Mouse (Mus musculus) gastrocnemius, postnatal 36 days (tissue): ENCODE measurements around the gene Tie1. TPM values are rescaled to one million over a fixed set of nuclear protein-coding genes. Genes with fewer than 3 reads are reported as not detected.

Experiments used
- DNase-seq, 2 experiments: peaks; one replicate each; pipeline ENCODE4 v3.0.0; 2022
- intact Hi-C: fragments of 180-260 bp; cut with DNase I; formaldehyde crosslinking; loops from one replicate; pipeline ENCODE4 v1.15.1; 2025
- total RNA-seq, 2 experiments: library from RNA; stranded (reverse); gene quantifications; 2 replicates each; pipeline ENCODE4 v1.2.3; 2021

Gene Tie1
- total RNA-seq, 2 experiments from 2014 or later, result 15.3 to 16.8 TPM

- no peak for DNase-seq
- intact Hi-C loops, result no loop called here
These were observed 600 bp upstream of the Tie1 start for GRCm38 (mm10) chr4:118490461-118490860.

GRCm38 (mm10) chr4:118476773-118477530 lies 12.9 kb downstream of the Tie1 start:
- DNase-seq, result no peak
- intact Hi-C loops, result no loop called here

DNA sequence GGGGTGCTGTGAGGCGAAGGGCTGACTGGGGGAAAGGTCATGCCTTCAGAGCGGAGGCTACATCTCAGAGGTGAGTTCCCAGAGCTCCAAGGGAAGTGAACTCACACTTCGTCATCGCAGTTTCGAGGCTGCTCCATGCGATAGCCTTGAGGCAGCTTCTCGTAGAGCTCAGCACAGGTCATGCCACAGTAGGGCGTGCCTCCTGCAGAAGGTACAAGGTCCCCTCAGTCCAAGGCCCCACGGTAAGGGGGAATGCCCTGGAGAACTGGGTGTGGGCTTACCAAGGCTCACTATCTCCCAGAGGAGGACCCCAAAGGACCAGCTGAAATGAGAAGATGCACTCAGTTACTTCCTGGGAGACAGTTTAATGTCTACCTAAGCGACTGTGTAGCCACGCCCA lies 17.2 kb downstream of the Tie1 start:
- intact Hi-C loops, result no loop called here
- DNase-seq, result no peak

DNA sequence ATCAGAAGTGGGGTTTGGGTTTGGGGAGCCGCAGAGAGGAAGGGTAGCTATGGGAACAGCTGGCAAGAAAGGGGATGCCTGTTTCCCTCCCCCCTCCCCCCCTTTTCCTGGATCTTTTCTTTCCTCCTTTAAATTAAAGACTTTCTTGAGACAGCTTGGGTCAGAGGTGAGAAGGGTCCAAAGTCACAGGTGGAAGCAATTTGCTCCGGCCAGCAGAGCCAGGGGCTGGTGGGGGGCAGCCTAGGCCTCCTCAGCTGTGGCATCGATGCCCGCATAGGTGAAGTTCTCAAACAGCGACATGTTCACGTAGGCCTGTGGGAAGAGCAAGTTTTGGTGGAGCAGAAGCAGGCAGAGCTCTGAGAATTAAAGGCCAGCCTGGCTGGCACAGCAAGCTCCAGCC lies 18.6 kb downstream of the Tie1 start:
- no peak for DNase-seq
- intact Hi-C loops, result no loop called here

DNA sequence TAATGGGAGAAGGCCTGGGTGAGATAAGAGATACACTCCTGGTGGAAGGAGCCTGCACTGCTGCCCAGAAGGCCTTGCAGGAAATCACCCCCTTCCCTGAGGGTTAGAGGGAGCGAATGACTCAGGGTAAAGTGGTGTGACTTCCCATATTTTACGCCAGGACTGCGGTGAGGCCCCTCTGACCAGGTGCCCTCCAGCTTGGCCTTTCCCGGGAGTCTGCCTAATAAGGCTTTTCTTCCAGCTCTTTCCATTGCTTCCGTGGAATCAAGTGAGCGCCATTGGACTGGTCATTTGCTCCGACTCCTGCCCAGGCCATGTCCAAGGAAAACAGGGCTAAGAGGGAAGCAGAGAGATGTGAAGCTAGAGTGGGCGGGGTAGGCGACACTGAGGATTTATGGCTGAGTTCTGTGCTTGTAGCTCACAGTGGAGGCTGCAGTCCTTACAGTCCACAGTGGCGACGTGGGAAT lies 24.1 kb downstream of the Tie1 start:
- intact Hi-C loops, result no loop called here
- no peak for DNase-seq

- intact Hi-C loops, result no loop called here
- no peak for DNase-seq
These were observed 24.9 kb downstream of the Tie1 start for GRCm38 (mm10) chr4:118464956-118465355.

DNA sequence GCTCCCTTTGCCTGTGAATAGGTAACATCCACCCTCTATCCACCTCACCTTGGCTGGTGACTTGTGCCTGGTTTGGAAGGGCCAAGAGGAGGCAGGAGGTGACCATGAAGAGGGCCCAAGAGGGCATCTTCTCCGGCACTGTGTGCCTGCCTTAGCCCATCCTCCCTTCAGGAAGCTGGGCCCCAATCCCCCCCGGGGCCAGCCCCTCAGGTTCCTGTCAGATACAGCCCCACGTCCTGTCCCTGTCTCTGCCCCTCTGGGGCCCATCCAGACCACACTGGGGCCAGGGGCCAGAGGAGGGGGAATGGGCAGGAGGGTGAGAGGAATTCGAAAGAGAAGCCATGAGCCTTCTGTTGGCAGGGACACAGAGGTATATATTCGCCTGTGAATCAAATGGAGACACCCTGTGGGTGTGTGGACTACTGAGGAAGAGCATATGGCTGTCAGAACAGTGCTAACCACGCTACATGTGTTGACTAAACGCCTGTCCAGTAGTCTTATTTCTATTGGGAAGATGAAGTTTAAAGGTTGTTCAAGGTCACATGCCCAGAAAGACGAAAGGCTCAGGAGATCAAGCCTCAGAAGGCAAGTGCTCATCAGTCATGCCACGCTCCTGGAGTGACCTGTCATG lies 32.4 kb downstream of the Tie1 start, which contains the start of gene Mpl:
Gene Mpl (minus strand): TSS at position 169 of the 631 bp plus-strand sequence.
- intact Hi-C loops, result no loop called here
- DNase-seq, result no peak

DNA sequence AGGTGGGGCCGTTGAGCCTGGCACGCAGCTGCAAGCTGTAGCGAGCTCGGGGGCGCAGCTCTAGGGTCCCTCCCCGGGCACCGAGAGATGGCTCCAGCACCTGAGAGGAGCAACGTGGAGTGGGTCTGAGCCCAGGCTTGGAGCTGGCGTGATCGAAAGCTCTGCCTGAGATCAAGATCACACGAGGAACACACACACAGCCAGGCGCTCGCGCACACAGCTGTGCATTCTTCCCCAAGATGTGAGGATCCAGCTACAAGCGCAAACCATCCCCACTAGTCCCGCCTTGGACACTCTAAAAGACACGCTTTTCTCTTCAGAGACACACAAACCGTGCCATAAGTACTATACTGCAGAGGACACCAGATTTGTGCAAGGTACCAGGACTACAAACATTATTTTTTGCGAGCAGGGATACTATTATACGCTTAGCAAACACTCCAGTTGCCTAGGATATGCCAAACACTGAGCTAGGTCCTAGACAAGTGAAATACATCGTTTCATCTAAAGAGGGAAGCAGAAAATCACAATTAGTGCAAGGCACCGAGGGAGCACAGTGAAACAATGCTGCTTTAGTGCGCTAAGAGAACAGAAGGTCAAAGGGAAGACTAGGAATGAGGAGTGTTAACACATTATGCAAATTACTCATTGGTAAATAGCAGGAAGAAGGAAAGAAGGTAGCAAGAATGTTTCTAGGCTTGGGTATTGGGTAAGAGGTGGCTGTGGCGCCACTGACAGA lies 43.3 kb downstream of the Tie1 start:
- intact Hi-C loops, result no loop called here
- no peak for DNase-seq

GRCm38 (mm10) chr4:118445781-118446414 lies 44.0 kb downstream of the Tie1 start:
- DNase-seq, result peak in 1 of 2 experiments; percentile 25
- intact Hi-C loops, result no loop called here

DNA sequence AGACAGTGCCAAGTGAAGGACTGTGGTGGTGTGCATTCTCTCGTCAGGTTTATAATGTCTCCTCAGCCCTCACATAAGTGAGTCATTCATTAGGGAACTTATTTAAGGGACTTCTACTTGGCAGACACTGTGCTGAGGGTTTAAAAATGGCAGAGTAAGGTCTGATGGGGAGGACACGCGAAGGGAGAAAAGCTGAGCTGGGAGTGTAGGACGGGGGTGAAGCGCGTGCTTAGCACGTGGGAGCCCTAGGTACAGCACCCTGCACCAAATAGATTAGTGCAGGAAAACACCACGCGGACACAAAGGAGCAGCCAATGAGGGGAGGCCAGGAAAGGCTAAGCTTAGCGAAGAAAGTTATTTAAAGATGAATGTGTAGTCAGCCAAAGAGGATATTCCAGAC lies 44.8 kb downstream of the Tie1 start:
- DNase-seq, result no peak
- intact Hi-C loops, result no loop called here

DNA sequence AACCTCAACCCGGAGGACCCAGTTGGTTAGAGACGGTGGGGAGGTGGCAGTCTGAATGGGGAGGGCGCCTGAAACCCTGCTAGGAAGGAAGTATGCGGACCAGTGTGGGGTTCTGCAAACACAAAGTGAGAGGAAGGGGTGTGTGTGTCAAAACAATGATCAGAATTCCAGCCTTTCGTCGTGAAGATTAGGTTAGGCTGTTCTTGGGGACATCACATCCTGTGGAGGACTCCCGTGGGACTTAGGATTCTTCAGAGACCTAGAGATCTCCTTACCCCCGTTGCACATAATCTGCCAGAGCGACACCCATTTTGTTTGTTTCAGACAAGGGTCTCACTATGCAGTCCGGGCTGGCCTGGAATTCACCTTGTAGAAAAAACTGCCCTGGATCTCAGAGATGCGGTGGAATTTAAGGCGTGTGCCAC lies 52.0 kb downstream of the Tie1 start:
- intact Hi-C loops, result no loop called here
- no peak for DNase-seq

- DNase-seq, result peak; percentile 77 to 81
- intact Hi-C loops, result no loop called here
These were observed 52.8 kb downstream of the Tie1 start, which contains the start of gene Cdc20 for GRCm38 (mm10) chr4:118436820-118437603. TSS of gene Cdc20 (minus strand) at chr4:118437352.

DNA sequence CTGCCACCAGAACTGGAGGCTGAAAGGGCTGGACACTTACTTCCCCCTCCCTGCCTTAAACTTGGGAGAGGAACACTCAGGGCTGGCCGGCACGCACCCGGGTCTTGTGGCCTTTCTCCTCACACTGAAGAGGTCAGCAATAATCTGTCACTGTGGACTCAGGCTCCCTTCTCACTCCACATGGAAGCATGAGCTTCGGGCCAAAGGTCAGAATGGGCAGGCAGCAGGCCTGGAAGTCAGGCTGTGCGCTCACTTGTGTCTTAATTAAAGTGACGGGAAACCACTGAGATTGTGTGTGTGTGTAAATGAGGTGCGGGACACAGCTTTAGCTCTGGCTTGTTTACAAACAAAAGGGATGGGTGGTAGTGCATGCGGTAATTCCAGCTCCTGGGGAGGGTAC lies 57.5 kb downstream of the Tie1 start:
- no peak for DNase-seq
- intact Hi-C loops, result no loop called here

DNA sequence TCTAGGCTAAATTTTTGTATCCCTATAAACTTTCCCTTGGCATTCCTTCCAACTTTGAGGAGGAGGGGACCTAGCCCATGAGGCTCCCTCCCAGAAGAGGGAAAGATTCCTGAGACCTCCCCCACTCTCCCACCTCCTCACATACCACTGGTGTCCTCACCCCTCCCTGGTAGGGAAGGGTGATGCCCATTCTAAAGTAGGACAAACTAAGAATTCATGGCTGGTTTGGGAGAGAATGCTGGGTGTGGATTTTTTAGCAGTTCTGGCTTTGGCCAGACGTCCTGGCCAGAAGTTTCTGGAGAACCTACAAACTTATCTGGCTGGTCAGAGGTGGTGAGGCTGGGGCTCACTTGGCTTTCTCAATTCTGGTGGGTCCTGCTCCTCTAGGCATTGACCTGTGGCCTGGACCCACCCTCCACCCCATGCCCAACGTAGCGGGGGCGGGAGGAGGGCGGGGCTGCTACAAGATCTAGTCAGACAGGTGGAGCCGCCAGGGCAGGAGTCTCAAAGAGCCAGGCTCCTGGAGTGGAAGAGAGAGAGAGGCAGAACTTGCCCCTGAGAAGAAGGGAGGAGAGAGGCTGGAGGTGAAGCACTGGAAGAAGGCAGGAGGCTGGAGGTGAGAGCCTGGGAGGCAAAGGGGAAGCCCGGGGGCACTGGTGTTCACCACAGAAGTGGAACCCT lies 60.5 kb downstream of the Tie1 start:
- intact Hi-C loops, result no loop called here
- DNase-seq, result no peak

- intact Hi-C loops, result no loop called here
- DNase-seq, result no peak
These were observed 61.2 kb downstream of the Tie1 start for GRCm38 (mm10) chr4:118428531-118429214.

GRCm38 (mm10) chr4:118427768-118428451 lies 62.0 kb downstream of the Tie1 start, which contains the start of gene Elovl1:
TSS of gene Elovl1 (plus strand) at chr4:118428093.
- intact Hi-C loops, result no loop called here
- DNase-seq, result peak; percentile 83 to 88

- no peak for DNase-seq
- intact Hi-C loops, result no loop called here
These were observed 62.5 kb downstream of the Tie1 start for GRCm38 (mm10) chr4:118427415-118427767.

- intact Hi-C loops, result no loop called here
- DNase-seq, result no peak
These were observed 64.5 kb downstream of the Tie1 start for GRCm38 (mm10) chr4:118425374-118425773.
